Mouse (Mus musculus) limb, embryonic 11.5 days (tissue): ENCODE results near the gene Ces1f. TPM values are rescaled to one million over a fixed set of nuclear protein-coding genes. Genes with fewer than 3 reads are reported as not detected.

ENCODE experiments used
- ATAC-seq: fragments of 200-750 bp; cut with Nextera tagmentation; 2 replicates; pipeline ENCODE4 v1.8.0; 2017; ENCODE audit warnings: low read depth; ENCODE audit not compliant: insufficient number of reproducible peaks, low FRiP score, low TSS enrichment
- DNase-seq: peaks from one replicate; pipeline ENCODE4 v3.0.0-alpha.2; 2015; ENCODE audit warnings: low spot score
- H3K27ac ChIP-seq: fragments of 300-500 bp; sonication (generic); replicated peaks from 2 replicates; pipeline ENCODE4 v1.5.1; 2014; ENCODE audit warnings: low read depth, mild to moderate bottlenecking, low read length
- H3K27me3 ChIP-seq: fragments of 300-500 bp; sonication (generic); 2 replicates; pipeline ENCODE4 v1.6.1; 2014; ENCODE audit warnings: mild to moderate bottlenecking, low read length, mixed read lengths; ENCODE audit not compliant: control insufficient read depth, insufficient read depth
- H3K36me3 ChIP-seq: fragments of 300-500 bp; sonication (generic); 2 replicates; pipeline ENCODE4 v1.6.1; 2014; ENCODE audit warnings: mild to moderate bottlenecking, low read length, moderate library complexity, mixed read lengths; ENCODE audit not compliant: control insufficient read depth, insufficient read depth
- H3K4me1 ChIP-seq: fragments of 300-500 bp; sonication (generic); 2 replicates; pipeline ENCODE4 v1.6.1; 2014; ENCODE audit warnings: low read length, mixed read lengths; ENCODE audit not compliant: control insufficient read depth, insufficient read depth
- H3K4me2 ChIP-seq: fragments of 300-500 bp; sonication (generic); 2 replicates; pipeline ENCODE4 v1.6.1; 2014; ENCODE audit warnings: low read depth, mild to moderate bottlenecking, moderate library complexity; ENCODE audit not compliant: severe bottlenecking
- H3K4me3 ChIP-seq: fragments of 300-500 bp; sonication (generic); 2 replicates; pipeline ENCODE4 v1.5.1; 2014; ENCODE audit warnings: low read depth, low read length
- H3K9ac ChIP-seq: fragments of 300-500 bp; sonication (generic); 2 replicates; pipeline ENCODE4 v1.6.1; 2014; ENCODE audit warnings: mild to moderate bottlenecking, low read length
- H3K9me3 ChIP-seq: fragments of 300-500 bp; sonication (generic); 2 replicates; pipeline ENCODE4 v1.6.1; 2016; ENCODE audit warnings: low read length; ENCODE audit not compliant: control insufficient read depth
- WGBS: fragments of 180-500 bp; shearing (Covaris S2); extraction: QIAGEN DNeasy Blood & Tissue Kit; methylation state at CpG from one replicate; pipeline ENCODE4 v1.1.7; 2014; 5-methylcytosine and 5-hydroxymethylcytosine counted together
- polyA plus RNA-seq: library from polyadenylated mRNA; unstranded; fragments of >200 nt; fragmentation: Nextera tagmentation; extraction: Ambion mirVana; gene quantifications from 2 replicates; pipeline ENCODE4 v1.2.1, GENCODE M21; 2014

Ces1f gene
- polyA plus RNA-seq, 1 experiment from 2014 or later, result not detected

DNA sequence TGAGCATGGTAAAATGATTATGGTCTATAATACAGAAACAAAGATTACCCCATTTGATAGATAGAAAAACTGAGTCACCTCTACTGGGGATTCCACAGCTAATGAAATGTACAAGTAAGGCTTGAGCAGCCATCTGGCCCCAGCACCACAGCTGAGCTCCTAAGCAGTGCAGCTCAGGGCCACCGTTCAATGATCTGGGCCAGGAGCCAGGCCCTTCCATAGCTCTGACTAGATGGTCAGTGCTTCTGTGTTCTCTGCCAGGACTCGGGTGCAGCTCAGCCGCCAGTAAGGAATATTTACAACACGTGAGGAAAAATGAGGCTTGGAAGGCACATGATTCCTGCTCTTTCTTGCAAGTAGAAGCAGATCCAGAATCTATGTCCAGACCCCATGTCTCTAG, 6.9 kb downstream of the Ces1f start:
- H3K27me3 ChIP-seq, result no peaks in the 10 kb centered on the region
- no peak for ATAC-seq
- no peaks in the 10 kb centered on the region for H3K9me3 ChIP-seq
- H3K4me3 ChIP-seq, result no peak overlapping the region
- H3K4me2 ChIP-seq, result no peak overlapping the region
- H3K36me3 ChIP-seq, result no peaks in the 10 kb centered on the region
- no peaks in the 10 kb centered on the region for H3K4me1 ChIP-seq
- H3K9ac ChIP-seq, result no peak overlapping the region
- H3K27ac ChIP-seq, result no peak overlapping the region
- DNase-seq, result no peak
- WGBS, result 88% methylated on average over 4 of the region's 4 CpGs

DNA sequence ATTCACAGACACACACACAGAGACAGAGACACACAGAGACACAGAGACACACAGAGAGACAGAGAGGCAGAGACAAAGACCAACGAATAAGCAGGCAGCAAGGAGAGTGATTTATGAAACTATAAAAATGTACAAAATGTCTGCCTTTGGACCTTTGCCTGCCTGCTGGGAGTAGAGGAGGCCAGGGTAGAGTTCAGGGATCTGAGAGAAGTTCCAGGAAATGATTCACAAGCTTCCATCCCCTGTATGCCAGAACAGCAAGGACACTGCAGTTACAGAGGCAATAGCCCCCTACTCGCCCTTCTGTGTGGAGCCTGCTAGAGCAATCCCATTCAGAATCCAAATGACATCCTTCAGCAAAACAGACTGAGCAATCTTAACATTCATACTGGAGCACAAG, 18.1 kb downstream of the Ces1f start:
- ATAC-seq (no peak), DNase-seq (no peak)
- no peak overlapping the region for H3K9ac ChIP-seq
- H3K4me1 ChIP-seq, result no peaks in the 10 kb centered on the region
- 53% methylated on average over 2 of the region's 2 CpGs for WGBS
- no peak overlapping the region for H3K27ac ChIP-seq
- no peaks in the 10 kb centered on the region for H3K27me3 ChIP-seq
- H3K4me2 ChIP-seq, result no peak overlapping the region
- no peaks in the 10 kb centered on the region for H3K9me3 ChIP-seq
- no peak overlapping the region for H3K4me3 ChIP-seq
- no peaks in the 10 kb centered on the region for H3K36me3 ChIP-seq

DNA sequence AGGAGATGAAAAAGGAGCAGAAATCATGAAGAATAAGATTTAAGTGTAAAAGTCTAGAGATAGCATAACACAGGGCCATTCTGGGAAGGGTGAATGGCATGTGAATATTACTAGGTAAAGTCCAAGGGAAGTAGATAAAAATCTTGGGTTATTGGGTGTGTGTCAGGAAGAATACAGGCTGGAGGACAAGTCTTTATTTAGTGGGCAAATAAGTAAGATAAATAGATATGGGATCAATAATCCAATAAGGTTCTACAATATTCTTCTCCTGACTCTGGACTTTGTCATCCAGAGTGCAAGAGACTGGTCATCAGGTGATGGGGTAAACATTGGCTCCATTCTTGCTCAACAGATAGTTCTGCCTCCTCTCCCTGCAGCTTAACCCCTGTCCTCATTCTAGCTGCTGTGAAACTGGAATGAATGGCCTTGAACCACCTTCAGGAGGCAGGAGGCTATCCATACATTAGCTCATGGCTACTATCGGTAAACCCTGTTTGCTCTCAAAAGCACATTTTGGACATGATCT, 27.1 kb downstream of the Ces1f start:
- H3K4me2 ChIP-seq, result no peak overlapping the region
- H3K27me3 ChIP-seq, result no peaks in the 10 kb centered on the region
- ATAC-seq (no peak), DNase-seq (peak; percentile 12)
- H3K4me1 ChIP-seq, result no peaks in the 10 kb centered on the region
- no peaks in the 10 kb centered on the region for H3K36me3 ChIP-seq
- H3K9me3 ChIP-seq, result no peaks in the 10 kb centered on the region
- no peak overlapping the region for H3K9ac ChIP-seq
- WGBS, result 95% methylated on average over 1 of the region's 1 CpGs
- no peak overlapping the region for H3K4me3 ChIP-seq
- no peak overlapping the region for H3K27ac ChIP-seq

DNA sequence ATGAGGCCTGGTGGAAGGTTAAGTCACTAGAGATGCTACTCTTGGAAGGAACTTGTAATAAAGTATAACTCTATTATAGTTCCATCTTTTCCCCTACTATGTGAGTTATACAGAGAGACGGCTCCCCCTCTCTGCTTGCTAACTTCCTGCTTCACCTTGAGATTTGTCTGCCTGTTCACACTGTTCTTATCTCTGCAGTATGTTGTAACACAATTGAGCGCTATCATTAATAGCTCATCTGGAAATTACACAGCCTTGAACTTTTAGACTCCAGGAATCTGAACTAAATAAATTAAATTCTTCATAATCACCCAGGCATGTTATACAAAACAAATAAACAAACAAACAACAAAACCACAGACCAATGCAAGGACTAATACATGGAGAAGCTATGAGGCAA, 33.5 kb downstream of the Ces1f start:
- no peaks in the 10 kb centered on the region for H3K4me1 ChIP-seq
- DNase-seq (no peak), ATAC-seq (no peak)
- H3K9ac ChIP-seq, result no peak overlapping the region
- H3K27me3 ChIP-seq, result no peaks in the 10 kb centered on the region
- H3K4me3 ChIP-seq, result no peak overlapping the region
- no peak overlapping the region for H3K4me2 ChIP-seq
- H3K36me3 ChIP-seq, result no peaks in the 10 kb centered on the region
- H3K9me3 ChIP-seq, result no peaks in the 10 kb centered on the region
- WGBS, result 86% methylated on average over 2 of the region's 2 CpGs
- H3K27ac ChIP-seq, result no peak overlapping the region

DNA sequence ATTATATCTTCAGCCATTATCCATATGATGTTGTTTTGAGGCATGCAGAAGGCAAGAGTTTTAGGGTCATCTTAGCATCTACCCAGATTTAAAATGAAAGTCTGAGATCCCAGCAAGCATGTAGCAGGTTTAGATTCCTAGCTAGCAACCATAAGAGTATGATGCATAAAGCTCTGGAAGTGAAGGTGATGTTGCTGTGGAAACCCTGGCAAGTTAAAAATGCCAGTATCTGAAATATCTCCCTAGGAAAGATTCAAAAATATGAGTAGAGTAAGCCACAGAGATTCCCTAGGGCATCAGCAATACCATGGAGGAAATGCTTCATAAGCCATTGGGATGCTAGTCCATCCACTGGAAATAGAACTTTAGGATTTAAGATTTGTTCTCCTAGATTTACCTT, 39.7 kb downstream of the Ces1f start:
- Histone ChIP-seq H3K4me2 (no peak overlapping the region), H3K9me3 (no peaks in the 10 kb centered on the region), H3K27me3 (no peaks in the 10 kb centered on the region), H3K27ac (no peak overlapping the region), H3K4me1 (no peaks in the 10 kb centered on the region), H3K4me3 (no peak overlapping the region), H3K36me3 (no peaks in the 10 kb centered on the region), H3K9ac (no peak overlapping the region)
- DNase-seq, result no peak
- ATAC-seq, result no peak

DNA sequence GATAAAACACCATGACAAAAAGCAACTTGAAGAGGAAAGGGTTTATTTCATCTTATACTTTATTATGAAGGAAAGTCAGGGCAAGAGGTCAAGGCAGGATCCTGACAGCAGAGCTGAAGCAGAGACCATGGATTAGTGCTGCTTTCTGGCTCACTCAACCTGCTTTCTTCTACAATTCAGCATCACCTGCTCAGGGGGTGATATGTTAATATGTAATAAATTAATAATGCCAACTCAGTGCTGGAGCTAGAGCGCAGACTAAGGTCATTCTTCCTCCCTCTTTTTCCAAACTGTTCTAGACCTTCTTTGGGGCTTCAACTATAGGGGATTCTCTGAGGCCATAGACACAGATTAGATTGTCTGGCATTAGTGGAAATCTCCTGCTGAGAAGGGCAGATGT, 43.9 kb downstream of the Ces1f start:
- H3K4me2 ChIP-seq, result no peak overlapping the region
- H3K36me3 ChIP-seq, result no peaks in the 10 kb centered on the region
- DNase-seq (peak; percentile 4), ATAC-seq (no peak)
- no peaks in the 10 kb centered on the region for H3K4me1 ChIP-seq
- H3K4me3 ChIP-seq, result no peak overlapping the region
- WGBS, result 100% methylated on average over 1 of the region's 1 CpGs
- H3K9ac ChIP-seq, result no peak overlapping the region
- no peaks in the 10 kb centered on the region for H3K9me3 ChIP-seq
- no peak overlapping the region for H3K27ac ChIP-seq
- no peaks in the 10 kb centered on the region for H3K27me3 ChIP-seq

DNA sequence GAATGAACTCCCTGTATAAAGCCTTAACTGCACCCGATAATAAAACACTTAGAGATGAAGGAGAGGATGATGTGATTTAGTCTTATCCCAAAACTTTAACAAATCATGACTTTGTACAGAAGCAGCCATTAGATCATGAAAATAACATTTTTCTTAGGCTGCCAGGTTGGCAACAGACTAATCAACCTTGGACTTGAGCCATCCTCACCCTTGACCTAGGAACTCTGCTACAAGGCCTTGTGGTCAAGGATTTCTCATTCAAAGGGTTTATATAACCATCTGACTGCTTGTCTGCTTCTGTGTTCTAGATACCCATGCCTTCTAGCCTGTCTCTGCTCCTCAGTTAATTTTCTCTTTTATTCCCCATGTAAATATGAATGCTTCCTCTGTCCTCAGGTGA, 44.8 kb downstream of the Ces1f start:
- Histone ChIP-seq H3K9ac (no peak overlapping the region), H3K27ac (no peak overlapping the region), H3K4me3 (no peak overlapping the region), H3K4me2 (no peak overlapping the region), H3K36me3 (no peaks in the 10 kb centered on the region), H3K27me3 (no peaks in the 10 kb centered on the region), H3K9me3 (no peaks in the 10 kb centered on the region), H3K4me1 (no peaks in the 10 kb centered on the region)
- DNase-seq (no peak), ATAC-seq (no peak)
- 89% methylated on average over 1 of the region's 1 CpGs for WGBS

DNA sequence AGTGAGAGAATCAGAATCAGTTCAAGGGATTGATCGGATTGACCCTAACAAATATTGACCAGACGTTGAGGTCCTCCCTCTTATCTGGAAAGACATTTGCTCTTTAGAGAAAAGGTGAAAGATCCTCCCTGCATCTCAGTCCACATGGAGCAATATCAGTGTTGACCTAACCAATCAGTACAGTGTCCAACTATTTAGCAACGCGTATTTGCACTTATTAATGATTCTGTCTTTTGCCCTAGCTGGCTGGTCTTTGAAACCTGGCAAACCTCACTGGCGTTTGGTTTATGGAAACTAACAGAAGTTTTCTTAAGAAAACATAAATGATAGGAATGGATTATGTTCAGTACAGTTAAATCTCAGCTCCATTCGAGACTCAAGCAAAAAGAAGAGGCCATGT, 45.5 kb downstream of the Ces1f start:
- ATAC-seq, result no peak
- no peaks in the 10 kb centered on the region for H3K9me3 ChIP-seq
- no peak overlapping the region for H3K4me3 ChIP-seq
- H3K36me3 ChIP-seq, result no peaks in the 10 kb centered on the region
- no peak overlapping the region for H3K4me2 ChIP-seq
- no peak overlapping the region for H3K27ac ChIP-seq
- H3K4me1 ChIP-seq, result no peaks in the 10 kb centered on the region
- no peak for DNase-seq
- WGBS, result 86% methylated on average over 6 of the region's 6 CpGs
- no peak overlapping the region for H3K9ac ChIP-seq
- H3K27me3 ChIP-seq, result no peaks in the 10 kb centered on the region

DNA sequence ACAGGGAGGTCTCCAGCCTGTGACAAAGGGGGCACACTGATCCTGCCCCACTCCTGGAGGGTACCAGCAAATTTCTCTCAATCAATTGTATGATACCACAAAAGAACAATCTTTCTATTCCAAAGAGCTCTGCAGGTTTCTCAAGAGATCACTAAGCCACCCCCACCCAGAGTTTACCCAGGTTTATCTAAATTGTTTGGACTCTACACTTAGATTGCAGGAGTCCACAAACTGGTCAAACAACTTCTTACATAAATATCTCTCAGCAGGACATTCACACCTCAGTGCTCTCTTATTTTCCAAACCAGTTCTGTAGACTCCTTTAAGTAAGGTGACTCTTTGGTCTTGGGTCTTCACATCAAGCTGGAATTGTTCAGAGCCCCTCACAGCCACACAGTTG, 50.1 kb downstream of the Ces1f start, which contains the start of gene Ces1e:
Gene Ces1e, minus strand, starts transcription at position 174 of the 400 bp plus-strand sequence.
- DNase-seq, result peak; percentile 7
- H3K27ac ChIP-seq, result no peak within 1 kb of the TSS
- no peaks in the 10 kb centered on the region for H3K4me1 ChIP-seq
- H3K4me3 ChIP-seq, result no peak within 1 kb of the TSS
- no peaks in the 10 kb centered on the region for H3K27me3 ChIP-seq
- no peaks in the 10 kb centered on the region for H3K9me3 ChIP-seq
- ATAC-seq, result no peak
- H3K9ac ChIP-seq, result no peak within 1 kb of the TSS
- H3K36me3 ChIP-seq, result no peaks in the 10 kb centered on the region
- H3K4me2 ChIP-seq, result no peak within 1 kb of the TSS
